Mouse (Mus musculus): ENCODE results near the gene Snx33.

Gene Snx33

GRCm38 (mm10) chr9:56873097-56873496, 55.1 kb downstream of the Snx33 start:
- in situ Hi-C loops (cut with MboI; ENCODE audit: low pct_unique_long_range_greater_than_20kb in 1 of 2, low sequenced_read_pairs in 2 of 2, unreplicated experiment in 1 of 2) = no loop called here

DNA sequence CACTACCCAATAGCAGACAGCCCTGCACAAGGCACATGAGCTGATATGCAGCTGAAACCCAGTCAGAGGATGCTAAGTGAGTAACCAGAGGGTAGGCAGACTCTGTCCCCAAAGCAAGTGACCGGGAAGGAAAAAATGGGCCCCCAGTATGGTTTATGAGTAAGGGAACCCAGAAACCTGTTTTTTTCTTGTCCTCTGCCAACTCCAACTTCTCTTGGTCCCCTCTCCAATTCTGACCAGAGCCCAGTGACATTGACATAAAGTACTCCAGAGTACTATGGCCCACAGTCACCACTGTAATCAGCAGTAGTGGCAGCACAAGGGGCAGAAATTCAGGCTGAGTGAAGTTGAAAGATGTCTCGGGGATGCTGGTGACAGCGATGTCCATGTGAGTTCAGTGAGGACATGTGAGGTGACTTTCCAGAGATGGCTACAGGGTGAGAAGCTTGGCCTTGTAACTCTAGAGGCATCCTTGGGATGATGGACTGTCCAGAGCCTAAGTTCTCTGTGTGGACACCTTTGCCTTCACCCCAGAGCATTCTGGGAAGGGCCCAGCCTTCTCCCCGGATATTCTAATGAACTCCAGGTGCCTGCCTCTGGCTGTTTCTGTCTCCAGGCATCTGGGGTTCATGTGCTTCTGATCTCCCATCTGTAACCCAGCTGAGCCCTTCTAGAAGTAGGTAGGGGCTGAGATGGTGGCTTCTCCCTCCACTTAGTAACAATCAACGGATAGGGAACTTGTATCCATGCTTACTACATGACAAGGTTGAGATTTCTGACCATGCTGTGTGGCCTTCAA, 55.9 kb downstream of the Snx33 start:
- in situ Hi-C loops (cut with MboI; ENCODE audit: low pct_unique_long_range_greater_than_20kb in 1 of 2, low sequenced_read_pairs in 2 of 2, unreplicated experiment in 1 of 2) = no loop called here

DNA sequence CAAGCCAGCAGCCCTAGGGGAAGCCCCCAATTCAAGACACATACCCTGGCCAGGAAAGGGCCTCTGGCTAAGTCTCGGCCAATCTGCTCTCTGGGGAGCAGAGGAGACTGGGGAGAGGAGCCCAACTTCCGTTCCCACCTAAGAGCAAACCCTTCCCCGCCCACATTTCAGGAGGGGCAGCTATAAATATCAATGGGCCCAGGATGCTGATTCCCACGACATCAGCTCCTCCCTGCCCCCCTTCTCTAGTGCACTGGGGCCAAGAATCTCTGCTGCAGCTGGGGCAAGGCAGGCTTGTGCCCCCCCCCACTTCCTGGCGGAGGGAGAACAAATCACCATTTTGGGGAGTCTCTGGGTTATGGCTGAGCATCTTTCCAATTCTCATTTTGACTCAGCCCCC, 57.0 kb downstream of the Snx33 start:
- in situ Hi-C loops (cut with MboI; ENCODE audit: low pct_unique_long_range_greater_than_20kb in 1 of 2, low sequenced_read_pairs in 2 of 2, unreplicated experiment in 1 of 2) = no loop called here

DNA sequence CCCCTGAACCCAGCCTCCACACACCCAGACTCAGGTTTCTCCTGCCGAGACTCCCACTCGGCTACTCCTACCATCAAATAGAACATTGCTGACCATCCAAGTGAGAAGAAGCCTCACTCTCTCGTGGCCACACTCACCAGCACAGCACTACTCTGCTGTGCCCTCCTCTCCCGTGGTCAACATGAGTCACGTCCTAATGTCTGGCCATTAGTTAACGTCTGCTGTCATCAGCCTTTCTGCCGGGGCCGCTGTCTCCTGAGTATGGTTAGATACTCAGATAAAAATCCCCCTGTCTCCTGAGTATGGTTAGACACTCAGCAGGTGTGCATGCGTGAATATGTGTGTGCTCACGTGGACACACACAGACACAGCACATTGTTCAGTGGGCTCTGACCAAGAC, 57.4 kb downstream of the Snx33 start:
- in situ Hi-C loops (cut with MboI; ENCODE audit: low pct_unique_long_range_greater_than_20kb in 1 of 2, low sequenced_read_pairs in 2 of 2, unreplicated experiment in 1 of 2) = no loop called here

- in situ Hi-C loops (cut with MboI; ENCODE audit: low pct_unique_long_range_greater_than_20kb in 1 of 2, low sequenced_read_pairs in 2 of 2, unreplicated experiment in 1 of 2) = no loop called here
Observed at GRCm38 (mm10) chr9:56869552-56869951, 58.6 kb downstream of the Snx33 start.

GRCm38 (mm10) chr9:56868292-56868691, 59.9 kb downstream of the Snx33 start:
- in situ Hi-C loops (cut with MboI; ENCODE audit: low pct_unique_long_range_greater_than_20kb in 1 of 2, low sequenced_read_pairs in 2 of 2, unreplicated experiment in 1 of 2) = no loop called here
